Mouse (Mus musculus) lung, adult 2 months (tissue): Measurements from ENCODE around the gene Cdh1. TPM values are rescaled to one million over a fixed set of nuclear protein-coding genes. Genes with fewer than 3 reads are reported as not detected.

Experiments used
- DNase-seq: peaks from one replicate; pipeline ENCODE4 v3.0.0; 2022
- H3K4me1 ChIP-seq: fragments of 200-500 bp; 2 replicates; pipeline ENCODE4 v1.6.1; 2011; ENCODE audit warnings: low read length; ENCODE audit not compliant: control insufficient read depth, insufficient read depth
- H3K4me3 ChIP-seq: fragments of 200-500 bp; replicated peaks from 2 replicates; pipeline ENCODE3; 2011; ENCODE audit warnings: low read depth, mild to moderate bottlenecking, control low read depth, low read length; ENCODE audit errors: extremely low read depth
- CTCF ChIP-seq: fragments of 200-500 bp; IDR thresholded peaks from 2 replicates; pipeline ENCODE4 v1.5.1; 2011; ENCODE audit warnings: mild to moderate bottlenecking, low read length, control low read depth; ENCODE audit not compliant: insufficient read depth
- POLR2A ChIP-seq: fragments of 200-500 bp; IDR thresholded peaks from 2 replicates; pipeline ENCODE4 v1.6.1; 2011; ENCODE audit warnings: low read depth, mild to moderate bottlenecking, control low read depth, low read length, borderline replicate concordance; ENCODE audit errors: extremely low read depth
- WGBS: fragments of 180-500 bp; shearing (Covaris S2); methylation state at CpG from one replicate; pipeline ENCODE4 v1.1.7; 2018; 5-methylcytosine and 5-hydroxymethylcytosine counted together
- polyA plus RNA-seq: library from polyadenylated mRNA; depleted of rRNA; stranded (reverse); fragments of >200 nt; gene quantifications from 2 replicates; pipeline ENCODE4 v1.2.3, GENCODE M21; 2012

The Cdh1 gene
- polyA plus RNA-seq, 1 experiment = 140 TPM

- DNase-seq = no peak
- 53% methylated on average over 2 of the region's 2 CpGs for WGBS
- Histone ChIP-seq H3K4me3 (no peak overlapping the region), H3K4me1 (peaks cover 18% of the 10 kb centered on the region)
- TF ChIP-seq CTCF (no peak), POLR2A (no peak)
Measured at GRCm38 (mm10) chr8:106620488-106620887, 17.3 kb downstream of the Cdh1 start.

DNA sequence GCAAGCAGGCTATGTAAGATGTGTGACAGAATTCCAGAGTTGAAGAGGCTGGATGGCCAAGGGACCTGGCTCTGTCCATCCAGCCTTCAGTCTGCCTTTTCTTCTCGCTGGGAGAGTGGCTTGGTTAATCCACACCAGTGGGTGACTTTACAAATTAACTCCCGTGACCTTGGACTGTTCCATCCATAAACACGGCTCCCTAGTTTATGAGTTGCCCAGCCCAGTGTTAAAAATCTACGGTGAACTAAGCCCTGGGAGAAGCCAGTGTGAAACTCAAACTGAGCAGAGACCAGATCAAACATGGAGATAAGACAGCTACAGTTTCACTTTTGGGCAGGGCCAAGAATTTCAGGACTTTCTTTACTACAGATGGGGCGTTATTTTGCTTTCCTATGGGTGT is 19.9 kb downstream of the Cdh1 start:
- Histone ChIP-seq H3K4me3 (no peak overlapping the region), H3K4me1 (peaks cover 18% of the 10 kb centered on the region)
- WGBS = 36% methylated on average over 5 of the region's 5 CpGs
- no peak for TF ChIP-seq POLR2A
- TF ChIP-seq CTCF = no peak
- DNase-seq = no peak

GRCm38 (mm10) chr8:106623451-106623850 is 20.3 kb downstream of the Cdh1 start:
- H3K4me1 ChIP-seq = peaks cover 20% of the 10 kb centered on the region
- no peak for DNase-seq
- WGBS = 59% methylated on average over 3 of the region's 3 CpGs
- H3K4me3 ChIP-seq = no peak overlapping the region
- TF ChIP-seq CTCF (no peak), POLR2A (no peak)

DNA sequence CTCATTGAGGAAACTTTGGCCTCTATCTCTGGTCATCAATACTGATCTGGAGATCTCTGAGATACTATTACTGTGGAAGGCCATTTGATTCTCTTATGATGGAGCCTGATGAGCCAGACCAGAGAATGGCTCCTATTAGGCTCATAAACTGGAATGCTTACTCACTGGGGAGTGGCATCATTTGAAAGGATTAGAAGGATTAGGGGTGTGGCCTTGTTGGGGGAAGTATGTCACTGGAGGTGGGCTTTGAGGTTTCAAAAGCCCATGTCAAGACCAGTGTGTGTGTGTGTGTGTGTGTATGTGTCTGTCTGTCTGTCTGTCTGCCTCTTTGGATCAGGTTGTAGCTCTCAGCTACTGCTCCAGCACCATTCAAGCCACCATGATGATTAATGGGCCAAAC is 20.8 kb downstream of the Cdh1 start:
- TF ChIP-seq CTCF (no peak), POLR2A (no peak)
- no peak overlapping the region for H3K4me3 ChIP-seq

GRCm38 (mm10) chr8:106624743-106625142 is 21.6 kb downstream of the Cdh1 start:
- no peak for DNase-seq
- 64% methylated on average over 3 of the region's 3 CpGs for WGBS
- TF ChIP-seq CTCF (no peak), POLR2A (no peak)
- Histone ChIP-seq H3K4me3 (no peak overlapping the region), H3K4me1 (peaks cover 16% of the 10 kb centered on the region)

More for the DNA sequence above, 20.8 kb downstream of the Cdh1 start:
- H3K4me1 ChIP-seq = peaks cover 20% of the 10 kb centered on the region
- DNase-seq = no peak

- H3K4me3 ChIP-seq = no peak overlapping the region
- 42% methylated on average over 9 of the region's 9 CpGs for WGBS
- no peak for TF ChIP-seq POLR2A
- no peak for TF ChIP-seq CTCF
- no peak for DNase-seq
- H3K4me1 ChIP-seq = peaks cover 12% of the 10 kb centered on the region
Measured at GRCm38 (mm10) chr8:106626096-106626865, 23.1 kb downstream of the Cdh1 start.

GRCm38 (mm10) chr8:106628291-106628964 is 25.3 kb downstream of the Cdh1 start:
- DNase-seq = no peak
- peaks cover 12% of the 10 kb centered on the region for H3K4me1 ChIP-seq
- no peak overlapping the region for H3K4me3 ChIP-seq
- WGBS = 68% methylated on average over 11 of the region's 11 CpGs
- TF ChIP-seq CTCF (no peak), POLR2A (no peak)

DNA sequence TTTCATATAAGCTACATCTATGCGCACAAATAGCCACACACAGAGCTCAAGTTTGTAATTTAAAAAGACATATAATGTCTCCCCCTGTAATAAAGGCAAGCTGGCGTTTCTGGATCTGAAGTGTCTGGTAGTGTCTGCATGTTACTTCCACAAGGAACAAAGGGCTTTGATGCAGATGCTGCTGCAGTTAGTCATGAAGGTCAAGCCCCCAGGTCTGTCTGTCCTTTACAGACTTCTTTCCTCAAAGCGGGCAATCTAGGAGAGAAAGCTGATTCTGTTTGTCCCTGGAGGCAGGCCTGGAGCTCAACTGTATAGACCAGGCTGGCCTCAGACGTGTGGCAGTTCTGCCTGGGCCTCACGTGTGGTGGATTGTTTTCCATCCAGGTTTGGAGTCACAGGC is 26.3 kb downstream of the Cdh1 start:
- Histone ChIP-seq H3K4me1 (peaks cover 16% of the 10 kb centered on the region), H3K4me3 (no peak overlapping the region)
- TF ChIP-seq POLR2A (no peak), CTCF (no peak)
- WGBS = 75% methylated on average over 5 of the region's 5 CpGs
- DNase-seq = no peak

GRCm38 (mm10) chr8:106631904-106632303 is 28.8 kb downstream of the Cdh1 start:
- peaks cover 12% of the 10 kb centered on the region for H3K4me1 ChIP-seq
- no peak overlapping the region for H3K4me3 ChIP-seq
- DNase-seq = no peak
- TF ChIP-seq CTCF (no peak), POLR2A (no peak)
- WGBS = 69% methylated on average over 5 of the region's 5 CpGs

DNA sequence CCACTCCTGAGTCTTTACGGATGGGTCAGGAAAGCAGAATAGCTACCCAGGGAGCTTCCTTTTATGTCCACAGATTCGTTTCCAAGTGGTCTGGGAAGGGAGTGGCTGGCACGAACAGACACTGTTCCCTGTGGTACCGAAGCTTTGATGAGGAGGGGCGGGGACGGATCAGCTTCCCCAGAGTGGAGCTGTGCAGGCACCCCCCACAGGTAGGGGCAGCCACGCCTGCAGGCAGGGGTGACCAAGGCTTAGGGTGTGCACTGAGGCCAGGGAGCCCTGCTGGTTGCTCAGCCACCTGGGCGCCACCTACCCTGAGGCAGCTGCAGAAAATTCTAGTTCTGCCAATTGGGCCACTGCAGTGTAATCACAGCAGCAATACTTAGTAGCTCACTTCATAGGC is 29.5 kb downstream of the Cdh1 start:
- no peak overlapping the region for H3K4me3 ChIP-seq
- H3K4me1 ChIP-seq = peaks cover 10% of the 10 kb centered on the region; the same call in 1 of the 2 replicates
- TF ChIP-seq CTCF = no peak
- no peak for TF ChIP-seq POLR2A
- no peak for DNase-seq
- WGBS = 38% methylated on average over 8 of the region's 8 CpGs
